7 mouse cellular contexts compared by ENCODE assay signal in the genomic region with DNA sequence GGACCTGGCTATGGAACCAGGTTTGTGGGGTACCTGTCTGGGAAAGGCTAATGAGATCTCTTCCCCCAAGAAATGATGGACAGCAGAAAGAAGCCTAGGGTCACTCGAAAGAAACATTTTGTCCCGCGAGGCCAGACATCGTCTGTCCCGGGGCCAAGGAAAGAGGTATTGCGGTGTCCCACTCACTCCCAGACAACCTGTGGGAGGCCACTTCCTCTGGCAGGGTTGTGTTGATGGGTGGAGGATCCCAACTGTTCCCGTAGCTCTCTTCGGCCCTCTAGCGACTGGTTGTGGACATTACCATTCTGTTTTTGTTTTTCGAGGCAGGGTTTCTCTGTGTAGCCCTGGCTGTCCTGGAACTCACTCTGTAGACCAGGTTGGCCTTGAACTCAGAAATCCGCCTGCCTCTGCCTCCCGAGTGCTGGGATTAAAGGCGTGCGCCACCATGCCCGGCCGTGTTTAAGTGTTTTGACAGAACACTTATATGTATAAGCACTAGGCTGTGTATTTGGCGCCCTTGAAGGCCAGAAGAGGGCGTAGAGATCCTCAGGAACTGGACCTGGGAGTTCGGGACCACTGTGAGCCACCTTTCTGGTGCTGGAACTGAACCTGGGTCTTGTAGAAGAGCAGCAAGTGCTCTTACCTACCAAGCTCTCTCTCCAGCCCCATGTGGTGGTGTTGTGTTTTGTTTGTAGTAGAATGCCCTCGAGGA. TPM values are rescaled to one million over a fixed set of nuclear protein-coding genes. Genes with fewer than 3 reads are reported as not detected.
DNase-seq lines count a peak whose midpoint lies in the region; ATAC-seq and TF ChIP-seq lines count a peak whose summit lies in the region.

No protein-coding gene starts in this region.

- WGBS in forebrain, embryonic 14.5 days = 17% methylated on average over 20 of the region's 20 CpGs

- peak; percentile 54 for ATAC-seq in forebrain, embryonic 14.5 days
- peak; percentile 21 to 60; a peak in 3 of 4 replicates for ATAC-seq in hematopoietic stem cell, adult 5-6 weeks (replicated peaks in 1 of 2; ENCODE audit: insufficient read depth in 1 of 2, low FRiP score in 2 of 2, low TSS enrichment in 1 of 2, low read depth in 1 of 2, poor library complexity in 2 of 2, severe bottlenecking in 2 of 2)

- peaks cover 31% of the 10 kb centered on the region for H3K4me1 ChIP-seq in forebrain, embryonic 14.5 days (ENCODE audit: control insufficient read depth, insufficient read depth, low read length)

- H3K27me3 ChIP-seq in forebrain, embryonic 14.5 days (replicated peaks; ENCODE audit: control insufficient read depth, insufficient read depth, low read length) = peaks cover 40% of the 10 kb centered on the region

- peak overlapping the region; percentile 92 for H3K4me2 ChIP-seq in forebrain, embryonic 14.5 days (ENCODE audit: low read length)

- TF ChIP-seq CTCF in layer of hippocampus, adult 2 months (conservative IDR thresholded peaks at IDR 0.05) = peak; percentile 87

- no peak overlapping the region for H3K9ac ChIP-seq in forebrain, embryonic 14.5 days (ENCODE audit: low read length)

- peak; percentile 21 for DNase-seq in T-cell, adult 2 months (ENCODE audit: low spot score)
- peak; percentile 61 for DNase-seq in cerebellum, adult 11-12 months
- peak; percentile 82 for DNase-seq in forebrain, embryonic 14.5 days (ENCODE audit: low spot score)
- DNase-seq in layer of hippocampus, adult 2 months (ENCODE audit: low spot score in 2 of 2) = peak; percentile 65 to 76
- DNase-seq in lung, postnatal 36 days = peak; percentile 81
- peak; percentile 71 for DNase-seq in retina, postnatal 7 days (ENCODE audit: low read depth, low spot score)

- H3K4me3 ChIP-seq in forebrain, embryonic 14.5 days (ENCODE audit: low read depth, low read length) = peak overlapping the region; percentile 39
- peak overlapping the region; percentile 55 for H3K4me3 ChIP-seq in layer of hippocampus, adult 2 months

- no peaks in the 10 kb centered on the region for H3K9me3 ChIP-seq in forebrain, embryonic 14.5 days (replicated peaks; ENCODE audit: control insufficient read depth, low read length)

- no peak overlapping the region for H3K27ac ChIP-seq in forebrain, embryonic 14.5 days (ENCODE audit: low read depth, low read length)
- H3K27ac ChIP-seq in layer of hippocampus, adult 2 months = no peak overlapping the region

- H3K36me3 ChIP-seq in forebrain, embryonic 14.5 days (ENCODE audit: control insufficient read depth, insufficient read depth, low read length) = peaks cover 26% of the 10 kb centered on the region

RNA-seq across cellular contexts. Expression of a gene that starts 3.6 kb away (rescaled TPM):
- 2.2 and 2.7 TPM in 2 replicates for polyA plus RNA-seq in forebrain, embryonic 14.5 days (2014; fragmentation: Nextera tagmentation; extraction: Ambion mirVana)
- total RNA-seq in hematopoietic stem cell, adult 5-6 weeks (2017) = 3.3 and 19.6 TPM in 2 replicates
- 1 to 10 TPM; 1.6 to 1.9 TPM for total RNA-seq in layer of hippocampus, adult 2 months (2021)

RNA-seq across cellular contexts. Expression of a gene that starts 40.3 kb away (rescaled TPM):
- polyA plus RNA-seq in forebrain, embryonic 14.5 days (2014; fragmentation: Nextera tagmentation; extraction: Ambion mirVana) = 138 and 153 TPM in 2 replicates
- 29.8 and 51.3 TPM in 2 replicates for total RNA-seq in hematopoietic stem cell, adult 5-6 weeks (2017)
- total RNA-seq in layer of hippocampus, adult 2 months (2021) = 10 to 100 TPM; 84.2 to 98.5 TPM

RNA-seq across cellular contexts. Expression of a gene that starts 46.9 kb away (rescaled TPM):
- 16.7 and 20.7 TPM in 2 replicates for polyA plus RNA-seq in forebrain, embryonic 14.5 days (2014; fragmentation: Nextera tagmentation; extraction: Ambion mirVana)
- total RNA-seq in hematopoietic stem cell, adult 5-6 weeks (2017) = 8.4 and 8.9 TPM in 2 replicates
- 100 to 1,000 TPM in 1 of 2 experiments, 10 to 100 TPM in 1; 93.7 to 101 TPM for total RNA-seq in layer of hippocampus, adult 2 months (2021)

RNA-seq across cellular contexts. Expression of a gene that starts 51.9 kb away (rescaled TPM):
- polyA plus RNA-seq in forebrain, embryonic 14.5 days (2014; fragmentation: Nextera tagmentation; extraction: Ambion mirVana) = 0.36 TPM in 1 of 2 replicates, not detected in the other
- not detected in 2 replicates for total RNA-seq in hematopoietic stem cell, adult 5-6 weeks (2017)
- 1 to 10 TPM in 1 of 2 experiments, under 1 TPM in 1; 0.27 to 1.2 TPM for total RNA-seq in layer of hippocampus, adult 2 months (2021)

Comparison
In these comparisons a context has a peak if more than half of its experiments do, and no peak if none do; other contexts are left out.
1. DNase-seq: peak in every context shown above with its lines; median percentile 82 in forebrain, embryonic 14.5 days; 81 in lung, postnatal 36 days; 71 in retina, postnatal 7 days; 70 in layer of hippocampus, adult 2 months; 61 in cerebellum, adult 11-12 months; 21 in T-cell, adult 2 months.